In genomic region chr1:66691772-66692171, GRCm38 (mm10) we compare ENCODE assay signal across 20 mouse cellular contexts.
"Had no signal": no experiment of that assay in that cellular context is flagged by ENCODE, and none has a peak within 500 bp of the region (broad histone marks: within the 10 kb centered on the region; RNA-seq: fewer than 3 reads in every experiment).

No protein-coding gene starts in this region.

- H3K27me3 ChIP-seq: limb, embryonic 12.5 days; limb, embryonic 15.5 days; midbrain, embryonic 12.5 days; neural tube, embryonic 13.5 days had no signal

- DNase-seq: kidney, postnatal 14 days; kidney, postnatal 4 days; left cerebral cortex, postnatal 4 days; liver, postnatal 0 days; lung, embryonic 14.5 days; right cerebral cortex, adult 18-20 months; right cerebral cortex, postnatal 14 days; right cerebral cortex, postnatal 4 days; thymus, adult 2 months; thymus, postnatal 14 days; thymus, postnatal 4 days had no signal

- H3K9ac ChIP-seq: limb, embryonic 12.5 days; limb, embryonic 15.5 days; liver, embryonic 14.5 days; liver, postnatal 0 days; lung, embryonic 14.5 days; midbrain, embryonic 12.5 days; neural tube, embryonic 13.5 days had no signal

- H3K4me2 ChIP-seq: limb, embryonic 12.5 days; limb, embryonic 15.5 days; liver, embryonic 11.5 days; lung, embryonic 14.5 days; midbrain, embryonic 12.5 days; neural tube, embryonic 13.5 days had no signal

- H3K9me3 ChIP-seq: limb, embryonic 12.5 days; limb, embryonic 15.5 days; midbrain, embryonic 12.5 days; neural tube, embryonic 13.5 days had no signal

- H3K4me3 ChIP-seq: limb, embryonic 12.5 days; limb, embryonic 15.5 days; midbrain, embryonic 12.5 days; neural tube, embryonic 13.5 days had no signal

- H3K4me1 ChIP-seq: limb, embryonic 12.5 days; limb, embryonic 15.5 days; neural tube, embryonic 13.5 days had no signal

- ATAC-seq: liver, postnatal 0 days; lung, postnatal 0 days had no signal

- H3K36me3 ChIP-seq: limb, embryonic 12.5 days; limb, embryonic 15.5 days; midbrain, embryonic 12.5 days; neural tube, embryonic 13.5 days had no signal

- H3K27ac ChIP-seq: limb, embryonic 12.5 days; limb, embryonic 15.5 days; liver, embryonic 14.5 days; macrophage; midbrain, embryonic 12.5 days; neural tube, embryonic 13.5 days; stomach, postnatal 0 days had no signal
